Mouse (Mus musculus) CH12.LX (cell line): ENCODE measurements around the gene Ppp1cb.

Experiments
- CTCF ChIP-seq, 2 experiments: IDR thresholded peaks in 1 of 2; conservative IDR thresholded peaks in 1 of 2; 2 replicates each; pipeline ENCODE4 v1.5.1; 2011 to 2012; ENCODE audit warnings: low read depth in 2 of 2, low read length in 2 of 2, improper control_type of control experiment in 1 of 2, inconsistent platforms in 1 of 2, mild to moderate bottlenecking in 1 of 2, moderate library complexity in 1 of 2
- E2F4 ChIP-seq: IDR thresholded peaks from 2 replicates; pipeline ENCODE4 v1.6.1; 2011; ENCODE audit warnings: low read depth, low read length, improper control_type of control experiment; ENCODE audit not compliant: insufficient replicate concordance
- ELF1 ChIP-seq: IDR thresholded peaks from 2 replicates; pipeline ENCODE4 v1.6.1; 2014; ENCODE audit warnings: low read depth, mild to moderate bottlenecking, inconsistent platforms, low read length, improper control_type of control experiment
- EP300 ChIP-seq: IDR thresholded peaks from 2 replicates; pipeline ENCODE4 v1.6.1; 2011; ENCODE audit warnings: low read length, improper control_type of control experiment
- HCFC1 ChIP-seq: IDR thresholded peaks from 2 replicates; pipeline ENCODE4 v1.6.1; 2012; ENCODE audit warnings: low read depth, mild to moderate bottlenecking, inconsistent platforms, low read length, improper control_type of control experiment
- JUND ChIP-seq: conservative IDR thresholded peaks from 2 replicates; pipeline ENCODE4 v1.6.1; 2011; ENCODE audit warnings: low read depth, low read length, improper control_type of control experiment
- MAFK ChIP-seq: IDR thresholded peaks from 2 replicates; pipeline ENCODE4 v1.6.1; 2011; ENCODE audit warnings: low read length, improper control_type of control experiment; ENCODE audit not compliant: insufficient replicate concordance
- POLR2A ChIP-seq: IDR thresholded peaks from 2 replicates; pipeline ENCODE4 v1.6.1; 2011; ENCODE audit warnings: low read depth, mild to moderate bottlenecking, improper control_type of control experiment, low read length
- POLR2AphosphoS2 ChIP-seq: IDR thresholded peaks from 2 replicates; pipeline ENCODE4 v1.6.1; 2011; ENCODE audit warnings: low read depth, low read length, improper control_type of control experiment
- RCOR1 ChIP-seq: conservative IDR thresholded peaks from 2 replicates; pipeline ENCODE4 v1.6.1; 2012; ENCODE audit warnings: low read depth, mild to moderate bottlenecking, inconsistent platforms, low read length, improper control_type of control experiment
- USF2 ChIP-seq: conservative IDR thresholded peaks from 2 replicates; pipeline ENCODE4 v1.6.1; 2011; ENCODE audit warnings: low read depth, low read length, improper control_type of control experiment
- ZC3H11A ChIP-seq: IDR thresholded peaks from 2 replicates; pipeline ENCODE4 v1.6.1; 2012; ENCODE audit warnings: low read depth, mild to moderate bottlenecking, inconsistent platforms, low read length, improper control_type of control experiment

- TF ChIP-seq CTCF (conservative IDR thresholded peaks at IDR 0.05 in 1 of 2, IDR thresholded peaks at IDR 0.05 in 1 of 2; ENCODE audit: low read depth in 2 of 2, low read length in 2 of 2) (no peak), EP300 (no peak), JUND (no peak), POLR2AphosphoS2 (no peak), RCOR1 (no peak), ELF1 (no peak), MAFK (no peak), E2F4 (no peak), POLR2A (no peak), ZC3H11A (no peak), USF2 (no peak), HCFC1 (no peak)
Observed at GRCm38 (mm10) chr5:32430399-32430798, 28.2 kb upstream of the Ppp1cb start.
